Mouse (Mus musculus) limb, embryonic 11.5 days (tissue): ENCODE measurements around the gene Trdmt1. TPM values are rescaled to one million over a fixed set of nuclear protein-coding genes. Genes with fewer than 3 reads are reported as not detected.

Source experiments
- ATAC-seq: fragments of 200-750 bp; cut with Nextera tagmentation; 2 replicates; pipeline ENCODE4 v1.8.0; 2017; ENCODE audit warnings: low read depth; ENCODE audit not compliant: insufficient number of reproducible peaks, low FRiP score, low TSS enrichment
- DNase-seq: peaks from one replicate; pipeline ENCODE4 v3.0.0-alpha.2; 2015; ENCODE audit warnings: low spot score
- H3K27ac ChIP-seq: fragments of 300-500 bp; sonication (generic); replicated peaks from 2 replicates; pipeline ENCODE4 v1.5.1; 2014; ENCODE audit warnings: low read depth, mild to moderate bottlenecking, low read length
- H3K27me3 ChIP-seq: fragments of 300-500 bp; sonication (generic); 2 replicates; pipeline ENCODE4 v1.6.1; 2014; ENCODE audit warnings: mild to moderate bottlenecking, low read length, mixed read lengths; ENCODE audit not compliant: control insufficient read depth, insufficient read depth
- H3K36me3 ChIP-seq: fragments of 300-500 bp; sonication (generic); 2 replicates; pipeline ENCODE4 v1.6.1; 2014; ENCODE audit warnings: mild to moderate bottlenecking, low read length, moderate library complexity, mixed read lengths; ENCODE audit not compliant: control insufficient read depth, insufficient read depth
- H3K4me1 ChIP-seq: fragments of 300-500 bp; sonication (generic); 2 replicates; pipeline ENCODE4 v1.6.1; 2014; ENCODE audit warnings: low read length, mixed read lengths; ENCODE audit not compliant: control insufficient read depth, insufficient read depth
- H3K4me2 ChIP-seq: fragments of 300-500 bp; sonication (generic); 2 replicates; pipeline ENCODE4 v1.6.1; 2014; ENCODE audit warnings: low read depth, mild to moderate bottlenecking, moderate library complexity; ENCODE audit not compliant: severe bottlenecking
- H3K4me3 ChIP-seq: fragments of 300-500 bp; sonication (generic); 2 replicates; pipeline ENCODE4 v1.5.1; 2014; ENCODE audit warnings: low read depth, low read length
- H3K9ac ChIP-seq: fragments of 300-500 bp; sonication (generic); 2 replicates; pipeline ENCODE4 v1.6.1; 2014; ENCODE audit warnings: mild to moderate bottlenecking, low read length
- H3K9me3 ChIP-seq: fragments of 300-500 bp; sonication (generic); 2 replicates; pipeline ENCODE4 v1.6.1; 2016; ENCODE audit warnings: low read length; ENCODE audit not compliant: control insufficient read depth
- WGBS: fragments of 180-500 bp; shearing (Covaris S2); extraction: QIAGEN DNeasy Blood & Tissue Kit; methylation state at CpG from one replicate; pipeline ENCODE4 v1.1.7; 2014; 5-methylcytosine and 5-hydroxymethylcytosine counted together
- polyA plus RNA-seq: library from polyadenylated mRNA; unstranded; fragments of >200 nt; fragmentation: Nextera tagmentation; extraction: Ambion mirVana; gene quantifications from 2 replicates; pipeline ENCODE4 v1.2.1, GENCODE M21; 2014

Gene Trdmt1
- polyA plus RNA-seq, 1 experiment from 2014 or later, result 9.3 TPM

GRCm38 (mm10) chr2:13548749-13549148, 4.3 kb upstream of the Trdmt1 start:
- Histone ChIP-seq H3K27me3 (no peaks in the 10 kb centered on the region), H3K9ac (no peak overlapping the region), H3K4me2 (no peak overlapping the region), H3K4me1 (no peaks in the 10 kb centered on the region; the same call in 1 of the 2 replicates), H3K36me3 (no peaks in the 10 kb centered on the region), H3K4me3 (no peak overlapping the region), H3K9me3 (no peaks in the 10 kb centered on the region), H3K27ac (no peak overlapping the region)
- ATAC-seq (no peak), DNase-seq (no peak)
- 84% methylated on average over 3 of the region's 3 CpGs for WGBS

DNA sequence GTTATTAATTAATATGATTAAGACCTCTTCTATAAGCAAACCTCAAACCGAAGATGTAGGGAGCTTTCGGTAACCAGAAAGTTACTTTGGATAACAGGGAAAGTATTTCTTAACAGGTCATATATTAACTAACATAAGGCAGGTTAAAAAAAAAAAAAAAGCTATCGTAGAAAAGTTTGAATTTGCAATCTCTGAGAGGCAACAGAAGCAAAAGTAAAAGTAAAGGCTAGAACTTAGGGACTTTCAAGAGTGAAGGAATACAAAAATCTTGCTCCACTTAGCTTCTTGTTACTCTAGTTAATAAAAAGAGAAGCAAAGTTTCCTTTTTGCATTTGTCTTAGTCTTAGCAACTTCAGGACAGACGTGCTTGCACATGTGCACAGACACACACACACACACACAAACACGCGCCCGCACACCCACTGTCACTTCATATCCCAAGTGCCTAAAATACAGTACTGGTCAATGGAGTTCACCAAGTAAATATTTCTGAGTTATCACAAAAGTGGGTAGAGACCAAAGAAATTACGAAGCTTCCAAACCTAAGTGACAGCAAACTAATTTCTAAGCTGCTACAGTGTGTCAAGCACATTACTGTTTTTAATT, 846 bp downstream of the Trdmt1 start:
- WGBS, result 65% methylated on average over 8 of the region's 8 CpGs
- peak overlapping the region; percentile 72 for H3K27ac ChIP-seq
- H3K9ac ChIP-seq, result no peak overlapping the region
- no peaks in the 10 kb centered on the region for H3K36me3 ChIP-seq
- no peaks in the 10 kb centered on the region; the same call in 1 of the 2 replicates for H3K4me1 ChIP-seq
- no peaks in the 10 kb centered on the region for H3K9me3 ChIP-seq
- H3K4me2 ChIP-seq, result peak overlapping the region; percentile 52
- peak overlapping the region; percentile 32 for H3K4me3 ChIP-seq
- no peak for DNase-seq
- no peaks in the 10 kb centered on the region for H3K27me3 ChIP-seq
- ATAC-seq, result peak; percentile 31; the same call in 1 of the 2 replicates

DNA sequence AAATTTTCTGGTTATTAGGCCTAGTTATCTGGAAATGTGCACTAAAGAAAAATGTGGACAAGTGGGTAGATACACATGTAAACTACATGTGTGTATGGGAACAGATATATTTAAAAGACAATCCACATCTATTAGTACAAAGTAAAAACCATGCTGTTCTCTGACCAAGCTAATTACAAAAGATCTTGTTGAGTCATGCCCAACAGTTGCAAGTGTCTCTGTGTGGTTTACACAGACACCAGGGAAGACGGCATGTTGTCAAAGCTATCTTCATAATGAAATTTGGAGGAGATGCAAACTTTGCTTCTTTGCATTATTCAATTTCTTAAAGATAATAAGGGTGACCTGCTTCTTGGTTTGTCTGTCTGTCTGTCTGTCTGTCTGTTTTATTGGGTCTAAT, 4.6 kb downstream of the Trdmt1 start:
- Histone ChIP-seq H3K9ac (no peak overlapping the region), H3K27me3 (no peaks in the 10 kb centered on the region), H3K4me1 (no peaks in the 10 kb centered on the region; the same call in 1 of the 2 replicates), H3K27ac (no peak overlapping the region), H3K36me3 (no peaks in the 10 kb centered on the region), H3K4me2 (no peak overlapping the region), H3K9me3 (no peaks in the 10 kb centered on the region), H3K4me3 (no peak overlapping the region)
- DNase-seq (no peak), ATAC-seq (no peak)
- 95% methylated on average over 1 of the region's 1 CpGs for WGBS

GRCm38 (mm10) chr2:13538704-13539377, 5.6 kb downstream of the Trdmt1 start:
- DNase-seq (no peak), ATAC-seq (no peak)
- H3K9me3 ChIP-seq, result no peaks in the 10 kb centered on the region
- no peak overlapping the region for H3K4me3 ChIP-seq
- no peak overlapping the region for H3K9ac ChIP-seq
- H3K36me3 ChIP-seq, result no peaks in the 10 kb centered on the region
- no peak overlapping the region for H3K27ac ChIP-seq
- 80% methylated on average over 6 of the region's 6 CpGs for WGBS
- H3K27me3 ChIP-seq, result no peaks in the 10 kb centered on the region
- no peak overlapping the region for H3K4me2 ChIP-seq
- no peaks in the 10 kb centered on the region for H3K4me1 ChIP-seq

DNA sequence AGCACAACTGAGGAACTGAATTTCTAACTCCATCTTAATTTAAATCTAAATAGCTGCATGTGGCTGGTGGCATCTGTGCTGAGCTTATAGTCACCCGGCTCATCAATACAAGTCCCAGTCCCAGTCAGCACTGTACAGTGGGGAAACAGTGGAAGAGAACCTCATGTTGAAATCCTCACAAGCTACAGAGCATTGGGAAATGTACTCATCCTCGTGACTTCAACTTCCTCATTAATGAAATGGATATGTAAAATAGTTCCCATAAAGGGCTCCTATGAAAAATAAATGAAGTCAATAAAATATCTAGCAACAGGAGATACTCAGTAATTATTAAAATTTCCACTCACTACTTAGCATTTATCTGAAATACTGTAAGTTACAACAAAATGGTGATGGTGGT, 6.2 kb downstream of the Trdmt1 start:
- no peak for DNase-seq
- H3K9me3 ChIP-seq, result no peaks in the 10 kb centered on the region
- H3K4me3 ChIP-seq, result no peak overlapping the region
- H3K4me2 ChIP-seq, result no peak overlapping the region
- no peaks in the 10 kb centered on the region for H3K36me3 ChIP-seq
- H3K9ac ChIP-seq, result no peak overlapping the region
- 89% methylated on average over 2 of the region's 2 CpGs for WGBS
- H3K4me1 ChIP-seq, result no peaks in the 10 kb centered on the region
- no peaks in the 10 kb centered on the region for H3K27me3 ChIP-seq
- no peak for ATAC-seq
- no peak overlapping the region for H3K27ac ChIP-seq

- H3K9ac ChIP-seq, result no peak overlapping the region
- WGBS, result 13% methylated on average over 2 of the region's 2 CpGs
- ATAC-seq (no peak), DNase-seq (no peak)
- no peak overlapping the region for H3K27ac ChIP-seq
- no peaks in the 10 kb centered on the region for H3K27me3 ChIP-seq
- H3K36me3 ChIP-seq, result no peaks in the 10 kb centered on the region
- H3K4me1 ChIP-seq, result no peaks in the 10 kb centered on the region
- no peak overlapping the region for H3K4me2 ChIP-seq
- no peak overlapping the region for H3K4me3 ChIP-seq
- no peaks in the 10 kb centered on the region for H3K9me3 ChIP-seq
These were observed 6.7 kb downstream of the Trdmt1 start for GRCm38 (mm10) chr2:13537733-13538132.

DNA sequence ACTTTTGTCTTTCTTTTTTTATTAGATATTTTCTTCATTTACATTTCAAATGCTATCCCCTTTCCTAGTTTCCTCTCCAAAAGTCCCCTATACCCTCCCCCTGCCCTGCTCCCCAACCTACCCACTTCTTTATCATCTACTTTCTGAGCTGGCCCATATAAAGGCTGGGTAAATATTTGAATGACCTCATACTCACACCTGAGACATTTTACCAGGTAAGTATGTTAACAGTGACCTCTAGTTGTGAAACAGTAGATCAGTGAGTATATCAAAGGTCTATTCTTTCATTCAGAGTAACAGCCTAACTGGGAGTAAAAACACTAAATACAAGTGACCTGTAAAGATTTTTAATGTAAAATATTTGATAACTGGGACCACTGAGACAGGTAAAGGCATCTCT, 7.7 kb downstream of the Trdmt1 start:
- no peaks in the 10 kb centered on the region for H3K4me1 ChIP-seq
- no peak overlapping the region for H3K9ac ChIP-seq
- H3K27ac ChIP-seq, result no peak overlapping the region
- ATAC-seq, result no peak
- H3K27me3 ChIP-seq, result no peaks in the 10 kb centered on the region
- H3K36me3 ChIP-seq, result no peaks in the 10 kb centered on the region
- no peaks in the 10 kb centered on the region for H3K9me3 ChIP-seq
- H3K4me3 ChIP-seq, result no peak overlapping the region
- no peak overlapping the region for H3K4me2 ChIP-seq
- DNase-seq, result no peak

DNA sequence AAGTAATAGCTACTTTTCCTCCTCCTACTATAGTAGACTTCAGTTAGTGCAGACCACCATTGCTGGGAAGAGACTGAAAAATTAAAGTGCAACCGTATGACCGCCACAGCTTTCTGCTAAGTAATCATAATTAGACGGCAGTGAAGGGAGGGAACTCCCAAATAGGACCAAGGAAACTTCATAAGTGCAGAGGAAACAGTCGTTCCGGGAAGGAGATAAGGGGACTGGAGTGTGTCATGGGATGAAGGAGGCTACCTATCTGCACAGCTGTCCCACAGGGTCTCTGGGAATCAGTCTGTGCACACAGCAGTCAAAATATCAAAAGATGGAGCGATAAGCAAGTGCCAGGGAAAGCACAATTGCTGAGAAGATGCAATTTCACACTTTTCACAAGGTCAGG, 13.8 kb downstream of the Trdmt1 start:
- no peaks in the 10 kb centered on the region for H3K27me3 ChIP-seq
- no peaks in the 10 kb centered on the region for H3K9me3 ChIP-seq
- no peak overlapping the region for H3K4me3 ChIP-seq
- no peaks in the 10 kb centered on the region for H3K36me3 ChIP-seq
- WGBS, result 88% methylated on average over 6 of the region's 6 CpGs
- H3K4me1 ChIP-seq, result no peaks in the 10 kb centered on the region
- H3K9ac ChIP-seq, result no peak overlapping the region
- DNase-seq (no peak), ATAC-seq (no peak)
- no peak overlapping the region for H3K4me2 ChIP-seq
- no peak overlapping the region for H3K27ac ChIP-seq
